Comparison of ENCODE assay signal across 15 mouse cellular contexts in the genomic region with DNA sequence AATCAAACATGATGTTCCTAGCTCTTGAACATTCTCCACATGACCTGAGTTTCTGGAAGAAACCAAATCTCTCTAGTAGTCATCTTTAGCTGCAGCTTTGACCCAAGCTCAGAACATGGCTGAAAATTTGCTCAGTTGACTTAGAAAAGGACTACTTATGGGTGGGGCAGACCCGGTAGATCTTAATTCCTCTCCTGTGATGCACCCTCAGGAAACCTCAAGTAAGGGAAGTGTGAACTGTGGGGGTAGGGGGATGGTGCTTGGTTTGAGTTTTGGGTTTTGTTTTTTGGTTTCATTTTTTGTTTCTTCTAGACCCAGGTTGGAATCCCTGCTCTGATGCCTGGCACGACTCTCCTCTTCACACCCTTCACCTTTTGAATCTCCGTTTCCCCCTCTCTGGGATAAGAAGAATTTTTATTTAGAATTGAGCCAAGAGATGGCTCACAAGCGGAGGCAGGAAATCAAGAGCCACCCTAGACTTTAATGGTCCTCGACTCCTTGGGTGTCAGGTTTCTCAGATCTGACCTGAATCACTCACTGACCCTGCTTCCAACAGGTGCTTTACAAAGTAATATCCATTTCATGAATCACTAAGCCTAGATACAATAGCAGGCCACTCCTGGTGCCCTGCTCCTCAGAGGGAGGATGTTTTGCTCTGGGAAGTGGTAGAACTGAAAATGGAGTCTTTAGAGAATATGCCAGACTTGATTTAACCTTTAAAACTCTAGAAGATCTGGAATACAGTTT. TPM values are rescaled to one million over a fixed set of nuclear protein-coding genes. Genes with fewer than 3 reads are reported as not detected.
DNase-seq lines count a peak whose midpoint lies in the region; ATAC-seq and TF ChIP-seq lines count a peak whose summit lies in the region.
"Had no signal": no experiment of that assay in that cellular context is flagged by ENCODE, and none has a peak within 500 bp of the region (broad histone marks: within the 10 kb centered on the region; RNA-seq: fewer than 3 reads in every experiment).

No protein-coding gene starts in this region.

- no peak for TF ChIP-seq CTCF in forebrain, postnatal 0 days (IDR thresholded peaks at IDR 0.05; ENCODE audit: low read depth)

- no peak overlapping the region for H3K27ac ChIP-seq in neural tube, embryonic 15.5 days (replicated peaks)
- no peak overlapping the region for H3K27ac ChIP-seq in forebrain, postnatal 0 days (ENCODE audit: low read depth, low read length)
- H3K27ac ChIP-seq: heart, embryonic 13.5 days; hindbrain, embryonic 15.5 days; kidney, postnatal 0 days had no signal

- peak; percentile 52; the same call in 1 of the 2 replicates for ATAC-seq in monocyte, adult 5-6 weeks (replicated peaks; ENCODE audit: insufficient number of reproducible peaks, low FRiP score, low TSS enrichment, poor library complexity, severe bottlenecking)
- no peak for ATAC-seq in neural tube, embryonic 15.5 days (ENCODE audit: low FRiP score)
- ATAC-seq in forebrain, postnatal 0 days: no peak

- H3K27me3 ChIP-seq in neural tube, embryonic 15.5 days (replicated peaks): no peaks in the 10 kb centered on the region
- no peaks in the 10 kb centered on the region for H3K27me3 ChIP-seq in forebrain, postnatal 0 days (ENCODE audit: insufficient read depth, low read length)
- H3K27me3 ChIP-seq: heart, embryonic 13.5 days; hindbrain, embryonic 15.5 days had no signal

- DNase-seq in thymus, postnatal 0 days (ENCODE audit: low spot score): peak; percentile 17
- no peak for DNase-seq in thymus, postnatal 10 days (ENCODE audit: low spot score in 2 of 2)
- peak; percentile 30 for DNase-seq in ZHBTc4 (ENCODE audit: low read depth, low spot score)
- no peak for DNase-seq in kidney, adult 8-10 months
- no peak for DNase-seq in forebrain, postnatal 0 days
- DNase-seq: adrenal gland, postnatal 14 days; cerebellum, adult 11 months; embryo, embryonic 11 days had no signal

- no peak overlapping the region for H3K4me2 ChIP-seq in neural tube, embryonic 15.5 days
- H3K4me2 ChIP-seq in forebrain, postnatal 0 days (ENCODE audit: low read depth): no peak overlapping the region
- H3K4me2 ChIP-seq: heart, embryonic 13.5 days; hindbrain, embryonic 15.5 days; lung, embryonic 14.5 days; midbrain, embryonic 11.5 days had no signal

- no peaks in the 10 kb centered on the region for H3K36me3 ChIP-seq in neural tube, embryonic 15.5 days
- no peaks in the 10 kb centered on the region for H3K36me3 ChIP-seq in forebrain, postnatal 0 days (ENCODE audit: insufficient read depth)
- H3K36me3 ChIP-seq: heart, embryonic 13.5 days; hindbrain, embryonic 15.5 days had no signal

- 72% methylated on average over 5 of the region's 5 CpGs for WGBS in neural tube, embryonic 15.5 days
- WGBS in forebrain, postnatal 0 days: 75% methylated on average over 5 of the region's 5 CpGs

- no peak overlapping the region for H3K4me3 ChIP-seq in neural tube, embryonic 15.5 days (replicated peaks)
- no peak overlapping the region for H3K4me3 ChIP-seq in forebrain, postnatal 0 days (ENCODE audit: low read depth, low read length)
- H3K4me3 ChIP-seq: heart, embryonic 13.5 days; hindbrain, embryonic 15.5 days had no signal

- H3K9ac ChIP-seq in neural tube, embryonic 15.5 days (replicated peaks): no peak overlapping the region
- H3K9ac ChIP-seq in forebrain, postnatal 0 days: no peak overlapping the region
- H3K9ac ChIP-seq: heart, embryonic 13.5 days; hindbrain, embryonic 15.5 days; lung, embryonic 14.5 days had no signal

- H3K4me1 ChIP-seq in neural tube, embryonic 15.5 days: peaks cover 17% of the 10 kb centered on the region
- no peaks in the 10 kb centered on the region for H3K4me1 ChIP-seq in forebrain, postnatal 0 days (ENCODE audit: insufficient read depth)

- H3K9me3 ChIP-seq in neural tube, embryonic 15.5 days (replicated peaks): no peaks in the 10 kb centered on the region
- H3K9me3 ChIP-seq in forebrain, postnatal 0 days (ENCODE audit: low read length): no peaks in the 10 kb centered on the region
- H3K9me3 ChIP-seq: heart, embryonic 13.5 days; hindbrain, embryonic 15.5 days had no signal

RNA-seq across cellular contexts. Expression of a gene that starts 2.2 kb away (rescaled TPM):
- 5.2 and 8.0 TPM in 2 replicates for polyA plus RNA-seq in thymus, postnatal 0 days (2015; fragmentation: Nextera tagmentation; extraction: Ambion mirVana)
- total RNA-seq in monocyte, adult 5-6 weeks (2017): 31.9 to 51.1 TPM (median 41.8 TPM) in 3 replicates
- 7.6 and 11.2 TPM in 2 replicates for polyA plus RNA-seq in neural tube, embryonic 15.5 days (2015; fragmentation: Nextera tagmentation; extraction: Ambion mirVana)
- total RNA-seq in forebrain, postnatal 0 days (2014; rRNA removed): 53.1 and 71.5 TPM in 2 replicates
- polyA plus RNA-seq in forebrain, postnatal 0 days (2015; fragmentation: Nextera tagmentation; extraction: Ambion mirVana): 18.7 and 20.1 TPM in 2 replicates

Comparison
In these comparisons a context has a peak if more than half of its experiments do, and no peak if none do; other contexts are left out.
1. DNase-seq: peak in thymus, postnatal 0 days (single experiment) and ZHBTc4 (single experiment); none in thymus, postnatal 10 days (0 of 2), kidney, adult 8-10 months (0 of 2) and forebrain, postnatal 0 days (single experiment).